Mouse (Mus musculus) C2C12 (cell line): ENCODE results near the gene Mybphl. TPM values are rescaled to one million over a fixed set of nuclear protein-coding genes. Genes with fewer than 3 reads are reported as not detected.

Experiments used
- H3K27me3 ChIP-seq: one replicate; pipeline ENCODE4 v1.6.1; 2011; ENCODE audit not compliant: control insufficient read depth, insufficient read depth, insufficient read length
- H3K36me3 ChIP-seq: one replicate; pipeline ENCODE4 v1.6.1; 2011; ENCODE audit not compliant: control insufficient read depth, insufficient read depth
- H3K4me3 ChIP-seq: one replicate; pipeline ENCODE4 v1.5.1; 2011; ENCODE audit warnings: mild to moderate bottlenecking, control low read depth; ENCODE audit not compliant: poor library complexity, insufficient read depth, severe bottlenecking
- H3K79me2 ChIP-seq: one replicate; pipeline ENCODE4 v1.6.1; 2011; ENCODE audit not compliant: control insufficient read depth, insufficient read depth
- H3K79me3 ChIP-seq: one replicate; pipeline ENCODE4 v1.6.1; 2011; ENCODE audit warnings: low read depth, control low read depth
- H3ac ChIP-seq: one replicate; pipeline ENCODE3; 2011; ENCODE audit warnings: low read depth; ENCODE audit not compliant: control insufficient read depth, insufficient read length
- CEBPB ChIP-seq: IDR thresholded peaks from one replicate; pipeline ENCODE4 v1.6.1; 2011; ENCODE audit warnings: low read depth, mild to moderate bottlenecking, control low read depth, moderate library complexity
- CTCF ChIP-seq: IDR thresholded peaks from one replicate; pipeline ENCODE4 v1.5.1; 2011; ENCODE audit not compliant: control insufficient read depth, insufficient read depth, insufficient read length
- FOSL1 ChIP-seq: IDR thresholded peaks from one replicate; pipeline ENCODE4 v1.8.0; 2011; ENCODE audit warnings: mild to moderate bottlenecking, low read length; ENCODE audit not compliant: poor library complexity, insufficient read depth, severe bottlenecking
- MAX ChIP-seq: IDR thresholded peaks from one replicate; pipeline ENCODE4 v1.6.1; 2011; ENCODE audit warnings: mild to moderate bottlenecking, control low read depth
- MYOD1 ChIP-seq: IDR thresholded peaks from one replicate; pipeline ENCODE4 v1.6.1; 2011; ENCODE audit warnings: low read depth; ENCODE audit not compliant: control insufficient read depth, insufficient read length
- MYOG ChIP-seq: IDR thresholded peaks from one replicate; pipeline ENCODE4 v1.6.1; 2011; ENCODE audit not compliant: control insufficient read depth, insufficient read length; ENCODE audit errors: extremely low read depth
- USF1 ChIP-seq: IDR thresholded peaks from one replicate; pipeline ENCODE4 v1.6.1; 2011; ENCODE audit warnings: low read depth, mild to moderate bottlenecking, control low read depth, moderate library complexity
- polyA plus RNA-seq: library from polyadenylated mRNA; unstranded; fragments of >200 nt; fragmentation: generic; extraction: Trizol; gene quantifications from one replicate; pipeline ENCODE4 v1.2.1, GENCODE M21; 2012; ENCODE audit warnings: missing spikeins

Gene Mybphl
- polyA plus RNA-seq, 1 experiment = not detected

- H3K4me3 ChIP-seq = no peak overlapping the region
- peaks cover 50% of the 10 kb centered on the region for H3K36me3 ChIP-seq
- no peak overlapping the region for H3ac ChIP-seq
- H3K79me3 ChIP-seq = no peaks in the 10 kb centered on the region
- TF ChIP-seq MYOG = no peak
- no peaks in the 10 kb centered on the region for H3K27me3 ChIP-seq
- no peaks in the 10 kb centered on the region for H3K79me2 ChIP-seq
These were observed 60.4 kb downstream of the Mybphl start for GRCm38 (mm10) chr3:108424944-108425623.

GRCm38 (mm10) chr3:108425624-108426018 lies 60.9 kb downstream of the Mybphl start:
- Histone ChIP-seq H3K36me3 (peaks cover 55% of the 10 kb centered on the region), H3ac (no peak overlapping the region), H3K79me2 (no peaks in the 10 kb centered on the region), H3K79me3 (no peaks in the 10 kb centered on the region), H3K4me3 (no peak overlapping the region), H3K27me3 (no peaks in the 10 kb centered on the region)
- TF ChIP-seq CEBPB (no peak), MYOD1 (no peak), MAX (no peak), MYOG (no peak), USF1 (no peak), CTCF (no peak), FOSL1 (no peak)

Other genes starting within 250 kb of the Mybphl start
- gene Gnai3, start 218.8 kb upstream of the Mybphl start, polyA plus RNA-seq = 28.8 TPM
- gene Gpr61, start 210.0 kb upstream of the Mybphl start, polyA plus RNA-seq = 0.01 TPM
- gene Amigo1, start 178.6 kb upstream of the Mybphl start, polyA plus RNA-seq = 1.9 TPM
- gene Cyb561d1, start 163.7 kb upstream of the Mybphl start, polyA plus RNA-seq = 1.7 TPM
- 6.8 TPM for gene Atxn7l2, start 154.0 kb upstream of the Mybphl start, polyA plus RNA-seq
- not detected for gene Sypl2, start 138.3 kb upstream of the Mybphl start, polyA plus RNA-seq
- 289 TPM for gene Psma5, start 108.0 kb upstream of the Mybphl start, polyA plus RNA-seq
- gene Sort1, start 80.8 kb upstream of the Mybphl start, polyA plus RNA-seq = 0.41 TPM
- gene Psrc1, start 18.9 kb downstream of the Mybphl start, polyA plus RNA-seq = 27.9 TPM
- not detected for gene Celsr2, start 50.6 kb downstream of the Mybphl start, polyA plus RNA-seq
- 272 TPM for gene Sars, start 80.3 kb downstream of the Mybphl start, polyA plus RNA-seq
- not detected for gene 1700013F07Rik, start 169.2 kb downstream of the Mybphl start, polyA plus RNA-seq
- 0.01 TPM for gene 5330417C22Rik, start 171.6 kb downstream of the Mybphl start, polyA plus RNA-seq
- gene Tmem167b, start 197.6 kb downstream of the Mybphl start, polyA plus RNA-seq = 13.0 TPM
- gene Taf13, start 206.8 kb downstream of the Mybphl start, polyA plus RNA-seq = 12.3 TPM
- gene Wdr47, start 226.4 kb downstream of the Mybphl start, polyA plus RNA-seq = 3.4 TPM